Mouse (Mus musculus): ENCODE data around the gene Gm20662.

The Gm20662 gene

DNA sequence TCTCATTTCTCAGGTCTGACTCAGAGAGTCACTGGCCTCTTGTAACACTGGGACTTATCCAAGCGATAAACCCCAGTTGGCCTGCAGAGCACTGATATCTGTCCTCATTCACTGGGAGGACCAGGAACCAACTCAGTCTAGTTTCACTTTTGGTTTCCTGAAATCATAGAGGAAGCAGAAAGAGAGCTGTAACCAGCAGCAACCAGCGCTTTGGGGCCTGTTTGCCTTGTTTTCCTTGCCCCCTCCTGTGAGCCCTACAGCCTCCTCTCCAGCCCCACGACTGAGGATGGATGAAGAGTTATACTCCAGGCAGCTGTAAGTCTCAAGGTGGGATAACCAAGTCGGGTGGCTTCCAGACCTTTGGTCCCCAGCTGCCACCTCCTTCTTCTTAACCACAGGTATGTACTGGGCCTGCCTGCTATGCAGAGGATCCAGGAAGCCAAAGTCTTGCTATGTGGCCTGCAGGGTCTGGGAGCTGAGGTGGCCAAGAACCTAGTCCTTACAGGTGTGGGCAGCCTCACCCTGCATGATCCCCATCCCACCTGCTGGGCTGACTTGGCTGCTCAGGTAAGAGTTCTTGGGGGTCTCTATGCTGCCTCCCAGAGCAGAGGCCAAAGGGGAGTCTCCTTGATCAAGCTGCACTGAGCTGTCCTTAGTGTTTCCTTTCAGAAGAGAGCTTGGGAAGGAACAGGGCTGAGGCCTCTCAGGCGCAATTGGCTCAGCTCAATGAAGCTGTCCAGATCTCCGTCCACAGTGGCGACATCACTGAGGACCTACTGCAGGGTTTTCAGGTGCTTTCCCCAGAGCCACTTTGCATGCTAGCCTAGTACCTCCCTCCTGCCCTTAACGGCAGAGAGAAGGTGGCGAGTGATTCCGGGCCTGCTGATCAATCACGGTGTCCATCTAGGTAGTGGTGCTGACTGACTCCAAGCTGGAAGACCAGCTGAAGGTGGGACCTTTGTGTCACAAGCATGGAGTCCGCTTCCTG lies 20.5 kb upstream of the Gm20662 start, which contains the start of gene Uba7:
Uba7 (plus strand) TSS at position 107 of the 988 bp plus-strand sequence.
- peak; percentile 45 for DNase-seq

DNA sequence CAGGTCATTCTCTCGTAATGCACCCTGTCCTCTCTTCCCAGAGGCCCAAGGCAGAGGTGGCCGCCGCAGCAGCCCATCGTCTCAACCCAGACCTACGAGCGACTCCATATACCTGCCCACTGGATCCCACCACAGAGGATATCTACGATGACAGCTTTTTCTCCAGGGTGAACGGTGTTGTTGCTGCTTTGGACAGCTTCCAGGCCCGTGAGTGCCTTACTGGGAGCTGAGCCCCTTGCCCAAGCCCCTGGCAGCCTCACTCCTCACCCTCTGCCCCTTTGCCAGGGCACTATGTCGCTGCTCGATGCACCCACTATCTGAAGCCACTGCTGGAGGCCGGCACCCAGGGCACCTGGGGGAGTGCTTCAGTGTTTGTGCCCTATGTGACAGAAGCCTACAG lies 17.3 kb upstream of the Gm20662 start:
- DNase-seq: no peak

DNA sequence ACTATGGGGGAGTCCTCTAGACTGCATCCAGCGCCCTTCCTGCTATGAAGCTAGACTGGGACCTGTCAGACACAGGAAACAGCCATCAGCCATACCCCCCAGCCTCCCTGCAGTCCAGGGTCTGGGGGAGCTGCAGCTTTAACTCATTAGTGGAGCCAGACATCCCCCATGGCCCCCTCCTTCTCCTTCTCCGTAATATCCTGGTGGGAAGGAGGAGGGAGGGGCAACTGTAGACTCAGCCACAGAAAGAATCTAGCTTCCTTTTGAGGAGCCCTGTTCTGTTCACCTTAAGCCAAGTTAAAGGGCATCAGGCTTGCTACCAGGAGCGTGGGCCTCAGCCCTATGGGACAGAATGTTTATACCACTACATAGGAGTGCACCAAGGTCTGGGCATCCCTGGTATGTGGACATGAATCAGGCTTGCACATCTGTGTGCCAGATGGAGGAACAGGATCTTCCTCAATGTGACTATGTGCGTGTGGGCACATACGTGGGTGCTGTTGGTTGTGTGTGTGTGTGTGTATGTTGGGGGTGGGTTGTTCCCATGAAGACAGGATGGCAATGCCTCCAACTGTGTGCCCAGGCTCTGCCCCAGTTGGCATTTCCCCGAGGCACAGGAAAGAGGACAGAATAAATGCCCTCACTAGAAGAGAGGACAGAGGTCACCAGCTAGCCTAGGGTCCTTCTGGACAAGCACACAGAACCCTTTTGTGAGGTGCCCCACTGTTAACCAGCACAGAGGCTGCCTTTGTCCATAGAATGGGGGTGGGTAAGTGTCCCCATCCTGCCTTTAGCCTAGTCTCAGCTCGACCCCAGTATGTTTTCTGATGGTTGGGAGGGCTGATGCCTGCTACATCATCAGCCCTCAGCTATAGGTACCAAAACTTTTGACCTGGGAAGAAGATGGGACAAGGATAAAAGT lies 14.2 kb upstream of the Gm20662 start:
- DNase-seq: no peak

DNA sequence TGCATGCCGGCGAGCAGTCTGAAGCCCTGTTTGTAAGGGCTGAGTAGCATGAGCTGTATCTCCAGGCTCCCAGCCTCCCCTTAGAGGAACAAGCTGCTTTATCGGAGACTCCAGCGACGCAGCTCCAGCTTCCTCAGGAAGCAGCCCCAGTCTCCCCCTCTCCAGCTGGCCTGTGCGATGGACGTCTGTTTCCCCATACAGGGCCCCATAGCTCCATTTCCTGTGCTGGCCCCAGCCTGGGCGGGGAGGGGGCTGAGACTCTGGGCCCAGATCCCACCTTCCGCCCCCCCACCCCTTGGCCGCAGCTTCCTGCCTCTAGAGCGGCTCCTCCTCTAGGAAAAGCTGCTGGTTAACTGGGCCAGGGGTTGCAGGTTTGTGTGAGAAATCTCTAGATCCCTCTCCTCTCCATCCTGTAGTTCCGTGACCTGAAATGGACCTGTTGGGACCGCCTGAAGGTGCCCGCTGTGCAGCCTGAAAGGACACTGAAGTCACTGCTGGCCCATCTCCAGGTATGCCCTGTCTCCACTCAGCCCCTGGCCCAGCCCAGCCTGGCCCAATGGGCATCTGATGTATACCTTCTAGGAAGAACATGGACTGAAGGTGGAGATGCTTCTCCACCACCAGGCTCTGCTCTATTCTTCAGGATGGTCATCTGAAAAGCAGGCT lies 13.3 kb upstream of the Gm20662 start, which contains the start of gene Gm20661:
Gm20661 (plus strand) TSS at position 378 of the 666 bp plus-strand sequence.
- DNase-seq: peak; percentile 81

- DNase-seq: peak; percentile 57
These were observed 12.7 kb upstream of the Gm20662 start for GRCm38 (mm10) chr9:107983421-107983890.

DNA sequence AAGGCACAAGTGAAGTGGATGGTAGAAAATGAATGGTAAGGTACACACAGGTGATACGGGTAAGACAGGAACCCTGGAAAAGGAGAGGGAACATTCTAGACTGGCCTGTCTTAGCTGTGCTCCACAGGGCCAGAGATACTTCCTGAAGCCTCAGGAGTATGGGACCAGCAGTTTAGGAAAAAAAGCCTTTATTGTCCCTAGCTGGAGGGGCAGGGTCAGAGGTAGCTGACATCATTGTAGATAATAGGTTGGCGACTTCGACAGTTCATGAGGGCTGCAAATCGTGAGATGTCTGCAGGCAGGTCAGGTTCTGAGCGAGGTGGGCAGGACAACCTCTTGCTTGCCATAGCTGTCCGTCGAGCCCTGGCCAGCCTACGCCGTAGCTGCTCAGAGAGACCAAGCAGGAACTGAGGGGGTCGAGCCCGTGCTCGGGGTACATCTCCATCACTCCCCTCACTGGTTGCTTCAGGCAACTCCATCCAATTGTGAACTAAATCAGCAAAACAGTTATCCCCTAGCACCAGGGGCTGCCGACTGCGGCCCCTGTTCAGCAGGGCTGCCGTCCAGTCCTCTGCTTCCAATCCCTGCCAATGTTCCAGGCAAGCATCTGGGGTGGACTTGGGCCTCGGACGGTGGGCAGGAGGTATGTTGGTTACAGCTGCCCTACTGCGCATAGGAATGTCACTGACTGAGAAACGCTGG lies 11.9 kb upstream of the Gm20662 start:
- DNase-seq: no peak

DNA sequence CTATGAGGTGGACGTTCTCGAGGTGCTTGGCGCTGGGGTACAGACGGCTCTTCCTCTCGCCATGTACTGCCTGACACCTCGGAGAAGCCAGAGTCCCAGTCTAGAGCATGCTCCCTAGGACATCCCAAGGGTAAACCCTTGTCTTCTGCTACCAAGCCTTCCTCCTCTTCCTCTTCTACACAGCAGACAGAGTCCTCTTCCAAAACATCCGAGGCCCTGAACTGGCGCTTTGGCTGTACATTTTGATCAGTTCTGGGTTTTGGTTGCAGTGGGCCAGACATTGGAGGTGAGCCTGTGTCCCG lies 11.4 kb upstream of the Gm20662 start:
- DNase-seq: no peak

GRCm38 (mm10) chr9:107985131-107986119 lies 10.7 kb upstream of the Gm20662 start, which contains the start of gene Inka1:
Gene Inka1, minus strand, starts transcription at chr9:107985879.
- DNase-seq: peak; percentile 96

GRCm38 (mm10) chr9:107986376-107986775 lies 9.8 kb upstream of the Gm20662 start:
- peak; percentile 84 for DNase-seq

- no peak for DNase-seq
These were observed 8.2 kb upstream of the Gm20662 start for GRCm38 (mm10) chr9:107987950-107988349.

DNA sequence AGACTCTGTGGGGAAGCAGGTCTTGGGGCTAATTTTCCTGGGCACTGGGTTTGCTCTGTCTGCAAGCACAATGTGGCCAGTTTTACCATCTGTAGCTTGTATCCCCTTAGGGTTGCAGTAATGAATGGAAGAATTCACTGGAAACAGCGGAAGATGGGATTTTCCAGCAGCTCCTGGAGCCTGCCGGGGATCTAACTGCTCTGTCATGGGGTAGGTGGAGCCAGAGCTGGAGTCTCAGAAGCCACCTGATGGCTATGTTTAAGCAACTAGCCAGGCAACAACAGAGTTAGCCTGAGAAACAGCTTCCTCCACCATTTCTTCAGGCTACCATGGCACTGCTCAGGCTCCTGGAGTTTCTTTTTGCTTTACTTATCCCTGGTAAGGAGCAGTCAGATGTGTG lies 4.0 kb upstream of the Gm20662 start, which contains the start of gene Cdhr4:
Cdhr4 (plus strand) TSS at position 301 of the 400 bp plus-strand sequence.
- DNase-seq: no peak

- DNase-seq: peak; percentile 59
These were observed 3.1 kb upstream of the Gm20662 start for GRCm38 (mm10) chr9:107993013-107993412.

DNA sequence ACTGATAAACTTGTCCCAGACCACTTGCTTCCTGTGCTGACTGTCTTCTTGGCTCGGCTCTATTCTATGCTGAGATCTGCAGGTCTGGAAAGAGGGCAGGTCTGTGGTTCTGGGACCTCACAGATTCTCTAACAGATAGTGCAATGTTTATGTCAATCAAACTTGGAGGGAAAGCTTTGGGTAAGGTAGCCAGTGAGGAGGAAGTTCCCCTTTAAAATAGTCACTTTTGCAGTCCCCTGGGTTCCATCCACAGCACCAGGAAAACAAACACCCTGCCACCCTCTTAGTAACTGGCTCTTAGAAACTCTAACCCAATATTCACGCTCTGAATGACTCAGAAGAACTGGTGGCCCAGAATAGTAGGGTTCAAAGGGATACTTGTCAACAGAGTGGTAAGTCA lies 1.7 kb upstream of the Gm20662 start:
- DNase-seq: no peak

DNA sequence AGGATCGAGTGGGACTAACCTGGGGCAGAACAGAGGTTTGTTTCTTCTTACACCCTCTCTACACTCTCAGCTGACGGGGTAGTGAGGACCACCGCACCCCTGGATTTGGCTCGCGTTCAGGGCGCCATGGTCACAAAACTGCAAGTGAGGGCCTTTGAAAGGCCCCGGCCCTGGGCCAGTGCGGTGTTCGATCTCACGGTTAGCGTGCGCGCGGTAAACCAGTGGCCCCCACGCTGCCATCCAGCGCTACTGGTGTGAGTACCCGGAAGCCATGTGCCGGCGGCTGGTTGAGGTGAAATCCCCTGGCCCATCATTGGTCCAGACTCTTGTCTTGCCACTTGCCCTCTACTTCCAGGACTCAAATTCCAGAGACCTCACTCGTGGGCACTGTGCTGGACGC lies 636 bp upstream of the Gm20662 start:
- DNase-seq: no peak

DNA sequence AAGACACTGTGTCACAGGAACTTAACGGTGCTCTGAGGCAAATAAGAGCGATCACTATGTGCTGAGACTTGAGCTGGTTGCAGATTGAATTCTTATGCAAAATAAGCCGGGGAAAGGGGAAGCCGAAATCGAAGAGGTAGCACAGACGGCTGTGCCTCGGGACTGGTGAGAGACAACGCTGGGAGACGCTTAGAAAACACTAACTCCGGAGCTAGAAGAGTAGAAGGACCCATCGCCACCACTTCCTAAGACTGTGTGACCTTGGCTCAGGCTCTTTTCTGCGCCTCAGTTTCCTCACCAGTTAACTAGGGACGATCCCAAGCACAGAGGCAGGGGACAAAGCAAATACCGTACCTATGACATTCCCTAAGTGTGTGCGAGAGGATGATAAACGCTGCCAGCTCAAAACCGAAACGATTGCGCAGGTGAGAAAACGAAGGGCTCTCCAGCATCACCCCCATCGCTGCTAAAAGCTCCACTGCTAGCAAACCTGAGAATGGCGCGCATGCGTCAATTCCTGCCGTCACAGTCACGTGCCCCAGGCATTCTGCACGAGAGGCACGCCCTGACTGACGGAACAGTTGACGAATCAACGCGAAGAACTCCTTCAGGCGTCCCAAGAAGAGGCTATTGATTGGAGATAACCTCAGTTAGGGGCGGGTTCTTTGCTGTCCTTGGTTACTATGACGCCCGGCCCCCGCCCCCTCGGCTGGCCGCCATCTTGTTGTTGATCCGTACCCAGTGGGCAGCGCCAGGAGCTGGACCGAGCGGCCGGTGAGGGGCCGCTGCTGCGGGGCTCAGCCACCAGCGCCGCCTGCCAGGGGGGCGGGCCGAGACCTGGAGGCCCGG lies 6.0 kb downstream of the Gm20662 start, which contains the start of gene Ip6k1:
Ip6k1 (plus strand) TSS at position 580 of the 849 bp plus-strand sequence.
- DNase-seq: peak; percentile 100

DNA sequence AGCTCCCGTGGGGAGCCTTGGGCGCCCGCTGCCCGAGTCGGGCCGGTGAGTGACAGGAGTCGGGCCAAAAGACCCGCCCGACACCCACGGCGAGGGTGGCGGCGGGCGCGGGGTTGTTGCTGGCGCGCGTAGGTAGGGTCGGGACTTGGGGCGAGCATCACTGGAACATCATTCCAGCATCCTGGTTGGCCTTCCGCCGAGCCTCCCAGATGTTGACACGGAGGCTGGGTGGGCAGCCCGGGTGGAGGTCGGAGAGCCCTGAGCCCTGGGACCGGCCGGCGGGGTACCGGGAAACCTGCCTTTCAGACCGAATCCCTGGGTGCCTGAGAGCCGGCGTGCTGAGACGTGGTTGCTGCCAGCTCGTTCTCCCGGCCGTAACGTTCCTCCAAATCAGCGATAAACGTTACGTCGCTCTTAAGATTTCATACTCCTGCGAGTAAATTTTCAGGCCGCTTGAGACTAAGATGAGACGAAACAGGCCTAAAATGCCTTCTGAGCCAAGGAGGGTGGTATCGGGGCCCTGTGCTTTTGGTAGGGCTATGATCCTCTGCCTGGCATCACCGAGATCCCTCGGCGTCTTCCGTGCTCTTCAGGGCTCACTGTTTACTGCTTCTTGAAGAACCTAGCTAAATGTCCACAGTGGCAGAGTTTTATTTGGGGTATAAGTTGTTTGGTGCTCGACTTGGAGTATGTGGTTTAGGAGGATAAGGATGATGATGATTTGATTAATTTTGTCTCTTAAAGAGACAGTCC lies 6.8 kb downstream of the Gm20662 start:
- no peak for DNase-seq

DNA sequence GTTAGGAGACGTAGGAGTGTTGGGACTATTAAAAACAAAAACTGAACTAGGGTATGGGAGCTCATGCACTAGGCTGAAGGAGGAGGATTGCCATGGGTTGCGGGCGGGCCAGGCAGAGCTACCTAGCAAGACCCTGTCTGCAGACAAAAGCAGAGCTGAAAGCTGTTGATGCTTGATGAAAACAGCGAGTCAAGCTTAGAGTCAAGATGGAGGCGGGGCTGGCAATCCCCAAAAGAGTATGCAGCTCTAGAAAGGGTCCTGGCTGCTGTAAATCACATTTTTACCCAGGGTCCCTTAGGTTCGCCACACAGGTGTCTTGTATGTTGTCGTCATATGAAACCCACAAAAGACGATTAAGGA lies 7.4 kb downstream of the Gm20662 start:
- DNase-seq: peak; percentile 58

DNA sequence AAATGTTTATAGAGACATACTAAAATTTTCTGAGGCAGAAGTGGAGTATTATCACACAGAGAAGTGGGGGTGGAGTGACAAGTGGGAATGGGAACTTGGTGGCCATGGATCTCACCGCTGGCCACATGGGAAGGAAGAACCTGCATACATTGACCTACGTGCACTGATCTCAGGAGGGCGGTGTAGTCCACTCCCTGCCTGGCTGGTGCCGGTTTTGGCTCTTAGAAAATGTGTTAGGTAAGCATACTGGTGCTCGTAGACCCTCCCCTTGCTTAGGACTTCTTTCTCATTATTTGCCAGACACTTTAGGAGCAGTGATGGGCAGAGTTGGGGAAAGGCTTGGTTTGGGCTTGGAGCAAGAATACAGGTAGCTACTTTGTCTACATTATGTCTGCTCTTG lies 11.9 kb downstream of the Gm20662 start:
- no peak for DNase-seq

DNA sequence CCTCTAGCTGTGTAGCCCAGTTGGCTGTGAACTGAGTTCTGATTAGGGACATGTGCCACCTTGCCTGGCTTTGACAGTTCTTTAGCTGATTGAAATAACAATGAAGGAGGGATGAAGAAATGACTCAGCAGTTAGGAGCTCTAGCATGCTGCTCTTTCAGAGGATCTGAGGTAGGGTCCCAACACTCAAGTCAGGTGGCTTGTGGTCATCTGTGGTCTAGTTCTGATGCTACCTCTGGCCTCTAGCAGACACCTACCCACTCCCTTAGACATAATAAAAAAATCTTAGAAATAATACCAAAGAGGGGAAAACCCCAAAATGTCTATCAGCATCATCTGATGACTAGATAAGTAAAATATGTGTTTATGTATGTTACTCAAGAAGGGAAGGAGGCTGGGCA lies 14.2 kb downstream of the Gm20662 start:
- DNase-seq: no peak
